Mouse (Mus musculus) thymus, postnatal 10 days (tissue): ENCODE measurements around the gene Cdk5rap2.

Source experiments
- DNase-seq, 2 experiments: peaks; one replicate each; pipeline ENCODE4 v3.0.0; 2021; ENCODE audit warnings: low spot score in 2 of 2

The Cdk5rap2 gene

GRCm38 (mm10) chr4:70261315-70261714, 148.9 kb downstream of the Cdk5rap2 start:
- no peak for DNase-seq

GRCm38 (mm10) chr4:70260419-70260807, 149.8 kb downstream of the Cdk5rap2 start:
- DNase-seq = no peak

GRCm38 (mm10) chr4:70259726-70260418, 150.4 kb downstream of the Cdk5rap2 start:
- DNase-seq = no peak

- no peak for DNase-seq
Measured at GRCm38 (mm10) chr4:70258826-70259225, 151.4 kb downstream of the Cdk5rap2 start.

GRCm38 (mm10) chr4:70258205-70258604, 152.0 kb downstream of the Cdk5rap2 start:
- DNase-seq = no peak

- DNase-seq = no peak
Measured at GRCm38 (mm10) chr4:70251782-70252181, 158.5 kb downstream of the Cdk5rap2 start.

- no peak for DNase-seq
Measured at GRCm38 (mm10) chr4:70245706-70246105, 164.5 kb downstream of the Cdk5rap2 start.

- no peak for DNase-seq
Measured at GRCm38 (mm10) chr4:70243561-70244120, 166.6 kb downstream of the Cdk5rap2 start.

- no peak for DNase-seq
Measured at GRCm38 (mm10) chr4:70239731-70240130, 170.5 kb downstream of the Cdk5rap2 start.

- no peak for DNase-seq
Measured at GRCm38 (mm10) chr4:70238862-70239261, 171.4 kb downstream of the Cdk5rap2 start.

- DNase-seq = no peak
Measured at GRCm38 (mm10) chr4:70232383-70232782, 177.9 kb downstream of the Cdk5rap2 start.

- no peak for DNase-seq
Measured at GRCm38 (mm10) chr4:70229874-70230273, 180.4 kb downstream of the Cdk5rap2 start.

GRCm38 (mm10) chr4:70228350-70228749, 181.9 kb downstream of the Cdk5rap2 start:
- no peak for DNase-seq

- no peak for DNase-seq
Measured at GRCm38 (mm10) chr4:70227667-70228066, 182.6 kb downstream of the Cdk5rap2 start.

GRCm38 (mm10) chr4:70224503-70224902, 185.7 kb downstream of the Cdk5rap2 start:
- no peak for DNase-seq

- DNase-seq = no peak
Measured at GRCm38 (mm10) chr4:70221878-70222277, 188.4 kb downstream of the Cdk5rap2 start.

GRCm38 (mm10) chr4:70221370-70221769, 188.9 kb downstream of the Cdk5rap2 start:
- DNase-seq = no peak

GRCm38 (mm10) chr4:70220277-70221180, 189.7 kb downstream of the Cdk5rap2 start:
- no peak for DNase-seq

GRCm38 (mm10) chr4:70219776-70220175, 190.5 kb downstream of the Cdk5rap2 start:
- no peak for DNase-seq

GRCm38 (mm10) chr4:70185971-70186370, 224.3 kb downstream of the Cdk5rap2 start:
- DNase-seq = no peak
